15 mouse cellular contexts compared by ENCODE assay signal in the genomic region with DNA sequence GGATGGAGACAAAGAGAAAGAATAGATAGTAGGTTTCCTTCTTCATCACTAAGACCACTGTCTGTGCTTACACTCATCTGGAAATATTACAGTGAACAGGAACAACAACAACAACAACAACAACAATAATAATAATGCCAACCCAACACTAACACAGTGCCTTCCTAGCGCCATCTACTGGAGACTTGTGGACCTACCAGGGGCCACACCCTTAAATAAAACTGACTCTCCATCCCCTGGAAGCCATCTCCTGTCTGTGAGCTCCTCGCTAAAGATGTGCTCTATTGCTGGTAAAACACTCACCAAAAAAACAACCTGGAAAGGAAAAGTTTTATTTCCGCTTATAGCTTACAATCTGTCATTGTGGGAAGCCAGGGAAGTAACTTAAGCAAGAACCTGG. TPM values are rescaled to one million over a fixed set of nuclear protein-coding genes. Genes with fewer than 3 reads are reported as not detected.
DNase-seq lines count a peak whose midpoint lies in the region; ATAC-seq and TF ChIP-seq lines count a peak whose summit lies in the region.
"Had no signal": no experiment of that assay in that cellular context is flagged by ENCODE, and none has a peak within 500 bp of the region (broad histone marks: within the 10 kb centered on the region; RNA-seq: fewer than 3 reads in every experiment).

No protein-coding gene starts in this region.

- H3K79me2 ChIP-seq in heart, adult 2 months (replicated peaks; ENCODE audit: control insufficient read depth, insufficient read depth, low read length) = no peaks in the 10 kb centered on the region

- no peak for DNase-seq in heart, adult 2 months
- no peak for DNase-seq in midbrain, postnatal 0 days (ENCODE audit: low spot score)
- DNase-seq in midbrain, embryonic 11.5 days (ENCODE audit: low spot score, missing footprints) = no peak
- peak; percentile 33 for DNase-seq in thymus, postnatal 14 days
- no peak for DNase-seq in kidney, adult 11 months
- DNase-seq in urinary bladder, postnatal 4 days (ENCODE audit: low spot score in 2 of 2) = no peak
- DNase-seq: adrenal gland, postnatal 25 days; cerebellum, postnatal 14 days had no signal

- TF ChIP-seq CTCF in heart, adult 2 months (IDR thresholded peaks at IDR 0.05) = peak; percentile 66
- TF ChIP-seq CTCF in midbrain, postnatal 0 days (IDR thresholded peaks at IDR 0.05) = peak; percentile 45
- TF ChIP-seq CTCF in bone marrow macrophage, adult 2 months (IDR thresholded peaks at IDR 0.05; ENCODE audit: low read depth, low read length) = peak; percentile 46; the same call in 1 of the 2 replicates

- H3K9ac ChIP-seq in heart, adult 2 months (ENCODE audit: low read depth, low read length) = no peak overlapping the region
- H3K9ac ChIP-seq in heart, embryonic 12.5 days = no peak overlapping the region
- H3K9ac ChIP-seq in midbrain, postnatal 0 days (replicated peaks; ENCODE audit: low read length, poor library complexity, severe bottlenecking) = no peak overlapping the region
- H3K9ac ChIP-seq in midbrain, embryonic 11.5 days (ENCODE audit: low read length) = no peak overlapping the region
- H3K9ac ChIP-seq: intestine, embryonic 15.5 days; liver, embryonic 15.5 days; midbrain, embryonic 13.5 days had no signal

- intact Hi-C loops in heart, adult 2 months (cut with DNase I) = loop anchor here (5.0 kb wide), 1 partner anchor 117 kb away; a partner anchor contains a TSS

- no peak overlapping the region for H3K27ac ChIP-seq in heart, adult 2 months
- no peak overlapping the region for H3K27ac ChIP-seq in heart, embryonic 12.5 days (ENCODE audit: poor library complexity, severe bottlenecking)
- H3K27ac ChIP-seq in midbrain, postnatal 0 days (ENCODE audit: low read depth, low read length) = no peak overlapping the region
- H3K27ac ChIP-seq in midbrain, embryonic 11.5 days (ENCODE audit: low read depth, low read length) = no peak overlapping the region
- no peak overlapping the region for H3K27ac ChIP-seq in bone marrow macrophage, adult 2 months (ENCODE audit: insufficient read depth, low read depth, low read length)
- H3K27ac ChIP-seq: intestine, embryonic 15.5 days; liver, embryonic 15.5 days; midbrain, embryonic 13.5 days had no signal

- H3K36me3 ChIP-seq in heart, adult 2 months (ENCODE audit: control insufficient read depth, insufficient read depth, low read length) = peaks cover 5% of the 10 kb centered on the region
- no peaks in the 10 kb centered on the region for H3K36me3 ChIP-seq in heart, embryonic 12.5 days
- H3K36me3 ChIP-seq in midbrain, postnatal 0 days (ENCODE audit: insufficient read depth, low read length) = no peaks in the 10 kb centered on the region
- H3K36me3 ChIP-seq in midbrain, embryonic 11.5 days (ENCODE audit: control insufficient read depth, insufficient read depth, low read length) = no peaks in the 10 kb centered on the region
- H3K36me3 ChIP-seq: intestine, embryonic 15.5 days; liver, embryonic 15.5 days; midbrain, embryonic 13.5 days had no signal

- 58% methylated on average over 3 of the region's 3 CpGs for WGBS in heart, adult 2 months
- WGBS in heart, embryonic 12.5 days = 48% methylated on average over 3 of the region's 3 CpGs
- WGBS in midbrain, postnatal 0 days = 57% methylated on average over 3 of the region's 3 CpGs
- 50% methylated on average over 3 of the region's 3 CpGs for WGBS in midbrain, embryonic 11.5 days

- no peak overlapping the region for H3K4me2 ChIP-seq in heart, embryonic 12.5 days
- H3K4me2 ChIP-seq in midbrain, postnatal 0 days (ENCODE audit: low read depth, low read length, poor library complexity, severe bottlenecking) = no peak overlapping the region
- no peak overlapping the region for H3K4me2 ChIP-seq in midbrain, embryonic 11.5 days
- H3K4me2 ChIP-seq: intestine, embryonic 15.5 days; liver, embryonic 15.5 days; midbrain, embryonic 13.5 days had no signal

- H3K27me3 ChIP-seq in heart, adult 2 months (ENCODE audit: control insufficient read depth, insufficient read depth, low read length) = no peaks in the 10 kb centered on the region
- H3K27me3 ChIP-seq in heart, embryonic 12.5 days (replicated peaks) = no peaks in the 10 kb centered on the region
- no peaks in the 10 kb centered on the region for H3K27me3 ChIP-seq in midbrain, postnatal 0 days (ENCODE audit: insufficient read depth, low read length)
- no peaks in the 10 kb centered on the region for H3K27me3 ChIP-seq in midbrain, embryonic 11.5 days (ENCODE audit: control insufficient read depth, insufficient read depth, low read length)
- H3K27me3 ChIP-seq: intestine, embryonic 15.5 days; liver, embryonic 15.5 days; midbrain, embryonic 13.5 days had no signal

- TF ChIP-seq POLR2A in heart, adult 2 months (IDR thresholded peaks at IDR 0.05; ENCODE audit: insufficient read depth, low read depth, low read length) = no peak
- TF ChIP-seq POLR2A in bone marrow macrophage, adult 2 months (IDR thresholded peaks at IDR 0.05; ENCODE audit: borderline replicate concordance, low read depth, low read length) = no peak

- H3K9me3 ChIP-seq in heart, embryonic 12.5 days (replicated peaks) = no peaks in the 10 kb centered on the region
- no peaks in the 10 kb centered on the region for H3K9me3 ChIP-seq in midbrain, postnatal 0 days (ENCODE audit: low read length)
- H3K9me3 ChIP-seq in midbrain, embryonic 11.5 days (ENCODE audit: control insufficient read depth, low read length) = no peaks in the 10 kb centered on the region
- H3K9me3 ChIP-seq: intestine, embryonic 15.5 days; liver, embryonic 15.5 days; midbrain, embryonic 13.5 days had no signal

- no peak overlapping the region for H3K4me3 ChIP-seq in heart, adult 2 months
- H3K4me3 ChIP-seq in heart, embryonic 12.5 days = no peak overlapping the region
- H3K4me3 ChIP-seq in midbrain, postnatal 0 days (ENCODE audit: low read depth, low read length) = no peak overlapping the region
- H3K4me3 ChIP-seq in midbrain, embryonic 11.5 days (ENCODE audit: low read depth, low read length) = no peak overlapping the region
- no peak overlapping the region for H3K4me3 ChIP-seq in bone marrow macrophage, adult 2 months (ENCODE audit: insufficient read depth, low read length)
- H3K4me3 ChIP-seq: intestine, embryonic 15.5 days; liver, embryonic 15.5 days; midbrain, embryonic 13.5 days had no signal

- ATAC-seq in heart, embryonic 12.5 days (ENCODE audit: insufficient number of reproducible peaks, low FRiP score) = no peak
- no peak for ATAC-seq in midbrain, postnatal 0 days (ENCODE audit: low FRiP score)
- no peak for ATAC-seq in midbrain, embryonic 11.5 days (ENCODE audit: low FRiP score)
- ATAC-seq: intestine, embryonic 15.5 days; midbrain, embryonic 13.5 days had no signal

- no peak for TF ChIP-seq EP300 in heart, adult 2 months (IDR thresholded peaks at IDR 0.05; ENCODE audit: insufficient read depth, low read depth, low read length)

- peaks cover 10% of the 10 kb centered on the region for H3K4me1 ChIP-seq in heart, adult 2 months (ENCODE audit: control insufficient read depth, insufficient read depth, low read length)
- peaks cover 20% of the 10 kb centered on the region for H3K4me1 ChIP-seq in heart, embryonic 12.5 days (replicated peaks)
- H3K4me1 ChIP-seq in midbrain, postnatal 0 days (ENCODE audit: insufficient read depth, low read length) = no peaks in the 10 kb centered on the region; the same call in 1 of the 2 replicates
- H3K4me1 ChIP-seq in midbrain, embryonic 11.5 days (ENCODE audit: control insufficient read depth, insufficient read depth, low read length) = no peaks in the 10 kb centered on the region
- peaks cover 12% of the 10 kb centered on the region for H3K4me1 ChIP-seq in bone marrow macrophage, adult 2 months (ENCODE audit: control insufficient read depth, insufficient read depth, low read length)
- H3K4me1 ChIP-seq: liver, embryonic 15.5 days had no signal

RNA-seq across cellular contexts. Expression of a gene that starts 6.4 kb away (rescaled TPM):
- not detected for total RNA-seq in heart, adult 2 months (2021)
- 0.56 and 0.61 TPM in 2 replicates for polyA plus RNA-seq in heart, adult 2 months (2012; rRNA removed)
- polyA plus RNA-seq in heart, embryonic 12.5 days (2016; fragmentation: Nextera tagmentation; extraction: Ambion mirVana) = 0.08 TPM in 1 of 2 replicates, not detected in the other
- total RNA-seq in midbrain, postnatal 0 days (2014; rRNA removed) = 0.11 and 0.33 TPM in 2 replicates
- 0.19 TPM in 1 of 2 replicates, not detected in the other for polyA plus RNA-seq in midbrain, postnatal 0 days (2015; fragmentation: Nextera tagmentation; extraction: Ambion mirVana)
- not detected in 2 replicates for polyA plus RNA-seq in midbrain, embryonic 11.5 days (2014; fragmentation: Nextera tagmentation; extraction: Ambion mirVana)
- 0.35 and 1.2 TPM in 2 replicates for polyA plus RNA-seq in bone marrow macrophage, adult 2 months (2012; ENCODE audit: insufficient read depth, insufficient read length, missing spikeins)
- polyA plus RNA-seq: heart, embryonic 14.5 days; liver, embryonic 15.5 days; midbrain, embryonic 13.5 days; neural tube, embryonic 14.5 days had no signal

RNA-seq across cellular contexts. Expression of a gene that starts 37.2 kb away (rescaled TPM):
- not detected for total RNA-seq in heart, adult 2 months (2021)
- 0.26 TPM in 1 of 2 replicates, not detected in the other for polyA plus RNA-seq in heart, adult 2 months (2012; rRNA removed)
- 0.46 and 0.55 TPM in 2 replicates for polyA plus RNA-seq in heart, embryonic 12.5 days (2016; fragmentation: Nextera tagmentation; extraction: Ambion mirVana)
- total RNA-seq in midbrain, postnatal 0 days (2014; rRNA removed) = 0.33 TPM in 1 of 2 replicates, not detected in the other
- 0.37 and 0.51 TPM in 2 replicates for polyA plus RNA-seq in midbrain, postnatal 0 days (2015; fragmentation: Nextera tagmentation; extraction: Ambion mirVana)
- 0.92 and 1.5 TPM in 2 replicates for polyA plus RNA-seq in midbrain, embryonic 11.5 days (2014; fragmentation: Nextera tagmentation; extraction: Ambion mirVana)
- polyA plus RNA-seq in bone marrow macrophage, adult 2 months (2012; ENCODE audit: insufficient read depth, insufficient read length, missing spikeins) = not detected in 2 replicates
- total RNA-seq: adrenal gland, postnatal 25 days had no signal
- polyA plus RNA-seq: liver, embryonic 15.5 days; neural tube, embryonic 14.5 days had no signal

RNA-seq across cellular contexts. Expression of a gene that starts 46.8 kb away (rescaled TPM):
- total RNA-seq in heart, adult 2 months (2021) = 1 to 10 TPM; 3.6 to 6.1 TPM
- polyA plus RNA-seq in heart, adult 2 months (2012; rRNA removed) = 9.0 and 11.4 TPM in 2 replicates
- 2.1 and 3.1 TPM in 2 replicates for polyA plus RNA-seq in heart, embryonic 12.5 days (2016; fragmentation: Nextera tagmentation; extraction: Ambion mirVana)
- 1.8 and 2.2 TPM in 2 replicates for total RNA-seq in midbrain, postnatal 0 days (2014; rRNA removed)
- polyA plus RNA-seq in midbrain, postnatal 0 days (2015; fragmentation: Nextera tagmentation; extraction: Ambion mirVana) = 1.2 and 1.5 TPM in 2 replicates
- polyA plus RNA-seq in midbrain, embryonic 11.5 days (2014; fragmentation: Nextera tagmentation; extraction: Ambion mirVana) = 0.98 and 1.3 TPM in 2 replicates
- 30.1 and 35.5 TPM in 2 replicates for polyA plus RNA-seq in bone marrow macrophage, adult 2 months (2012; ENCODE audit: insufficient read depth, insufficient read length, missing spikeins)
